Mouse (Mus musculus) embryonic facial prominence, embryonic 12.5 days (tissue): ENCODE measurements around the gene Bloc1s5. TPM values are rescaled to one million over a fixed set of nuclear protein-coding genes. Genes with fewer than 3 reads are reported as not detected.

Experiments
- ATAC-seq: fragments of 200-750 bp; cut with Nextera tagmentation; 2 replicates; pipeline ENCODE4 v1.8.0; 2017; ENCODE audit not compliant: insufficient number of reproducible peaks, insufficient read depth, low FRiP score, low TSS enrichment
- H3K27ac ChIP-seq: fragments of 300-500 bp; sonication (generic); 2 replicates; pipeline ENCODE4 v1.5.1; 2016; ENCODE audit warnings: mild to moderate bottlenecking
- H3K27me3 ChIP-seq: fragments of 300-500 bp; sonication (generic); 2 replicates; pipeline ENCODE4 v1.6.1; 2016; ENCODE audit warnings: mild to moderate bottlenecking, moderate library complexity
- H3K36me3 ChIP-seq: fragments of 300-500 bp; sonication (generic); 2 replicates; pipeline ENCODE4 v1.6.1; 2016; ENCODE audit warnings: mild to moderate bottlenecking
- H3K4me1 ChIP-seq: fragments of 300-500 bp; sonication (generic); 2 replicates; pipeline ENCODE4 v1.6.1; 2016
- H3K4me2 ChIP-seq: fragments of 300-500 bp; sonication (generic); replicated peaks from 2 replicates; pipeline ENCODE4 v1.6.1; 2016; ENCODE audit warnings: mild to moderate bottlenecking, moderate library complexity
- H3K4me3 ChIP-seq: fragments of 300-500 bp; sonication (generic); 2 replicates; pipeline ENCODE4 v1.5.1; 2016; ENCODE audit warnings: mild to moderate bottlenecking
- H3K9ac ChIP-seq: fragments of 300-500 bp; sonication (generic); 2 replicates; pipeline ENCODE4 v1.6.1; 2016; ENCODE audit warnings: mild to moderate bottlenecking, moderate library complexity
- H3K9me3 ChIP-seq: fragments of 300-500 bp; sonication (generic); 2 replicates; pipeline ENCODE4 v1.6.1; 2016; ENCODE audit warnings: mild to moderate bottlenecking, moderate library complexity
- whole genome bisulfite sequencing: fragments of 180-500 bp; shearing (Covaris S2); methylation state at CpG from one replicate; pipeline ENCODE4 v1.1.7; 2016; 5-methylcytosine and 5-hydroxymethylcytosine counted together
- polyA plus RNA-seq: library from polyadenylated mRNA; unstranded; fragments of >200 nt; fragmentation: Nextera tagmentation; extraction: Ambion mirVana; gene quantifications from 2 replicates; pipeline ENCODE4 v1.2.1, GENCODE M21; 2016

Gene Bloc1s5
- polyA plus RNA-seq, 1 experiment from 2014 or later: 23.7 TPM

- H3K9ac ChIP-seq: no peak overlapping the region
- no peaks in the 10 kb centered on the region for H3K27me3 ChIP-seq
- H3K27ac ChIP-seq: no peak overlapping the region
- no peaks in the 10 kb centered on the region for H3K4me1 ChIP-seq
- H3K4me3 ChIP-seq: no peak overlapping the region
- no peak for ATAC-seq
- no peaks in the 10 kb centered on the region for H3K36me3 ChIP-seq
- H3K4me2 ChIP-seq: no peak overlapping the region
- 86% methylated on average over 4 of the region's 5 CpGs for WGBS
- H3K9me3 ChIP-seq: no peaks in the 10 kb centered on the region
Observed at GRCm38 (mm10) chr13:38548681-38549080, 86.2 kb downstream of the Bloc1s5 start.

- Histone ChIP-seq H3K4me1 (no peaks in the 10 kb centered on the region), H3K27me3 (no peaks in the 10 kb centered on the region), H3K9ac (no peak overlapping the region), H3K4me2 (no peak overlapping the region), H3K36me3 (no peaks in the 10 kb centered on the region), H3K27ac (no peak overlapping the region), H3K9me3 (no peaks in the 10 kb centered on the region), H3K4me3 (no peak overlapping the region)
- ATAC-seq: no peak
- 83% methylated on average over 5 of the region's 5 CpGs for WGBS
Observed at GRCm38 (mm10) chr13:38547717-38548116, 87.2 kb downstream of the Bloc1s5 start.

GRCm38 (mm10) chr13:38546754-38547153 lies 88.2 kb downstream of the Bloc1s5 start:
- Histone ChIP-seq H3K27me3 (no peaks in the 10 kb centered on the region), H3K4me2 (no peak overlapping the region), H3K9ac (no peak overlapping the region), H3K4me1 (no peaks in the 10 kb centered on the region), H3K36me3 (no peaks in the 10 kb centered on the region), H3K4me3 (no peak overlapping the region), H3K9me3 (no peaks in the 10 kb centered on the region), H3K27ac (no peak overlapping the region)
- WGBS: 87% methylated on average over 4 of the region's 4 CpGs
- ATAC-seq: no peak

DNA sequence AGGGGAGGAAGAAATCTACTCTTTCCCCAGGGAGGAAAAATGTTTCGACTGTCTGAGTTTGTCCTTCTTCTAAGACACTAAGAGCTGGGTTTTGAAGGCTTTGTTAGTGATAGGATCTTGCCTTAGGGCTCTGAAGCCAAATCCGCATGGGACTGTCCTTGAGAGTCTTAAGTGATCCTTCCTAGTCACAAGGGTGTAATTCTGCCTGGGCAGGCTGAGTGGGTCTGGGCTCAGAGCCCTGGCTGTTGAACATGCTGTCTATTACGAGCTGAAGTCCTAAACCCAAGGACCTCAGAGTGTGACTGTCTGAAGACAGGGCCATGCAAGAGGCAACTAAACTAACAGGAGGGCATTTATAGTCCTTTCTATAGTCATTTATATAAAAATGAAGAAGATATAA lies 89.4 kb downstream of the Bloc1s5 start:
- H3K4me1 ChIP-seq: no peaks in the 10 kb centered on the region
- ATAC-seq: no peak
- H3K4me2 ChIP-seq: no peak overlapping the region

GRCm38 (mm10) chr13:38544769-38545445 lies 90.0 kb downstream of the Bloc1s5 start:
- H3K27me3 ChIP-seq: no peaks in the 10 kb centered on the region
- H3K4me3 ChIP-seq: no peak overlapping the region
- no peaks in the 10 kb centered on the region for H3K9me3 ChIP-seq
- H3K36me3 ChIP-seq: no peaks in the 10 kb centered on the region
- no peak overlapping the region for H3K4me2 ChIP-seq
- ATAC-seq: no peak
- 86% methylated on average over 8 of the region's 8 CpGs for WGBS
- H3K4me1 ChIP-seq: no peaks in the 10 kb centered on the region
- no peak overlapping the region for H3K27ac ChIP-seq
- H3K9ac ChIP-seq: no peak overlapping the region

More for the DNA sequence above, 89.4 kb downstream of the Bloc1s5 start:
- Histone ChIP-seq H3K27ac (no peak overlapping the region), H3K9ac (no peak overlapping the region), H3K9me3 (no peaks in the 10 kb centered on the region), H3K27me3 (no peaks in the 10 kb centered on the region), H3K4me3 (no peak overlapping the region), H3K36me3 (no peaks in the 10 kb centered on the region)
- 51% methylated on average over 3 of the region's 3 CpGs for WGBS

DNA sequence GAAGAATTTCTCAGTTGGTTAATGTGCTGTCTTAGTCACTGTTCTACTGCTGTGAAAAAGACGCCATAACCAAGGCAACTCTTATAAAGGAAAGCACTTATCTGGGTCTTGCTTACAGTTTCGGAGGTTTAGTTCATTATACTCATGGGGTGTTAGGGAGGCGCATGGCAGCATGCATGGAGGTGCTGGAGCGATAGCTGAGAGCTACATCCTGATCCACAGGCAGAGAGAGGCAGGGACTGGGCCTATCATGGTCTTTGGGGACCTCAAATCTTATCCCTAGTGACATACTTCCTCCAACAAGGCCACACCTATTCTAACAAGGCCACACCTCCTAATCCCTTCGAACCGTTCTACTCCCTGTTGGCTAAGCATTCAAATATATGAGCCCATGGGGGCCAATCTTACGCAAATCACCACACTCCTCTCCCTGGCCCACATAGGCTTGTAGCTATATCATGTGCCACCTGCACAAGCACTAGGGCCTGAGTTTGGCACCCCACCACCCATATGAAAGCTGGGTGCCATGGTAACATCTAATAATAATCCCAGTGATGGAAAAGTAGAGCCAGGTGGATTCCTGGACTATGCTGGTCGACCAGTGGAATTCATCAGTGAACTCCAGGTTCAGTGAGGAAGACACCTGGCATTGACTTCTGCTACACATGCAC lies 91.3 kb downstream of the Bloc1s5 start:
- no peak for ATAC-seq
- H3K4me2 ChIP-seq: no peak overlapping the region
- H3K27me3 ChIP-seq: no peaks in the 10 kb centered on the region; the same call in 1 of the 2 replicates
- H3K36me3 ChIP-seq: no peaks in the 10 kb centered on the region
- H3K27ac ChIP-seq: no peak overlapping the region
- H3K9me3 ChIP-seq: no peaks in the 10 kb centered on the region
- no peak overlapping the region for H3K9ac ChIP-seq
- H3K4me1 ChIP-seq: no peaks in the 10 kb centered on the region
- H3K4me3 ChIP-seq: no peak overlapping the region
- WGBS: 85% methylated on average over 8 of the region's 8 CpGs

Other genes starting within 250 kb of the Bloc1s5 start
- gene Txndc5, start 106.3 kb downstream of the Bloc1s5 start, polyA plus RNA-seq: 212 and 217 TPM in 2 replicates
- 44.9 TPM in 2 replicates for gene Eef1e1, start 23.9 kb upstream of the Bloc1s5 start, polyA plus RNA-seq